Mouse (Mus musculus) small intestine, adult 2 months (tissue): Measurements from ENCODE around the gene Sgk1.

Experiments
- CTCF ChIP-seq: fragments of 200-500 bp; IDR thresholded peaks from 2 replicates; pipeline ENCODE4 v1.5.1; 2012; ENCODE audit warnings: low read depth, mild to moderate bottlenecking, control low read depth, inconsistent platforms, low read length, moderate library complexity, mixed read lengths; ENCODE audit not compliant: insufficient replicate concordance, insufficient read length; ENCODE audit errors: extremely low read depth
- POLR2A ChIP-seq: fragments of 200-500 bp; IDR thresholded peaks from 2 replicates; pipeline ENCODE4 v1.6.1; 2012; ENCODE audit warnings: low read depth, mild to moderate bottlenecking, control low read depth, inconsistent platforms, low read length, moderate library complexity

GRCm38 (mm10) chr10:21906894-21907446, 25.0 kb downstream of the Sgk1 start:
- TF ChIP-seq CTCF (no peak), POLR2A (no peak)
